Mouse (Mus musculus) midbrain, embryonic 12.5 days (tissue): ENCODE data around the gene Vill. TPM values are rescaled to one million over a fixed set of nuclear protein-coding genes. Genes with fewer than 3 reads are reported as not detected.

Source experiments
- ATAC-seq: fragments of 200-750 bp; cut with Nextera tagmentation; 2 replicates; pipeline ENCODE4 v1.8.0; 2017; ENCODE audit warnings: low read depth, moderate TSS enrichment, moderate library complexity; ENCODE audit not compliant: low FRiP score
- H3K27ac ChIP-seq: fragments of 300-500 bp; sonication (generic); replicated peaks from 2 replicates; pipeline ENCODE4 v1.5.1; 2016; ENCODE audit warnings: mild to moderate bottlenecking
- H3K27me3 ChIP-seq: fragments of 300-500 bp; sonication (generic); 2 replicates; pipeline ENCODE4 v1.6.1; 2016; ENCODE audit warnings: mild to moderate bottlenecking
- H3K36me3 ChIP-seq: fragments of 300-500 bp; sonication (generic); 2 replicates; pipeline ENCODE4 v1.6.1; 2016
- H3K4me1 ChIP-seq: fragments of 300-500 bp; sonication (generic); 2 replicates; pipeline ENCODE4 v1.6.1; 2016
- H3K4me2 ChIP-seq: fragments of 300-500 bp; sonication (generic); replicated peaks from 2 replicates; pipeline ENCODE4 v1.6.1; 2016; ENCODE audit warnings: mild to moderate bottlenecking, moderate library complexity
- H3K4me3 ChIP-seq: fragments of 300-500 bp; sonication (generic); 2 replicates; pipeline ENCODE4 v1.5.1; 2016; ENCODE audit warnings: mild to moderate bottlenecking
- H3K9ac ChIP-seq: fragments of 300-500 bp; sonication (generic); replicated peaks from 2 replicates; pipeline ENCODE4 v1.6.1; 2016; ENCODE audit warnings: mild to moderate bottlenecking, moderate library complexity
- H3K9me3 ChIP-seq: fragments of 300-500 bp; sonication (generic); 2 replicates; pipeline ENCODE4 v1.6.1; 2016; ENCODE audit warnings: mild to moderate bottlenecking
- WGBS: fragments of 180-500 bp; shearing (Covaris S2); methylation state at CpG from one replicate; pipeline ENCODE4 v1.1.7; 2016; 5-methylcytosine and 5-hydroxymethylcytosine counted together
- polyA plus RNA-seq: library from polyadenylated mRNA; unstranded; fragments of >200 nt; fragmentation: Nextera tagmentation; extraction: Ambion mirVana; gene quantifications from 2 replicates; pipeline ENCODE4 v1.2.1, GENCODE M21; 2016

Vill gene
- polyA plus RNA-seq, 1 experiment from 2014 or later = 9.1 TPM

GRCm38 (mm10) chr9:119087309-119087708, 34.7 kb downstream of the Vill start:
- no peak for ATAC-seq
- 0 out of 2 replicates have a peak, but pooled peaks cover 4% of the 10 kb centered on the region for H3K36me3 ChIP-seq
- H3K27ac ChIP-seq = no peak overlapping the region
- H3K27me3 ChIP-seq = peaks cover 46% of the 10 kb centered on the region
- H3K4me1 ChIP-seq = peaks cover 36% of the 10 kb centered on the region
- no peak overlapping the region; the same call in 1 of the 2 replicates for H3K4me3 ChIP-seq
- no peak overlapping the region for H3K9ac ChIP-seq
- H3K9me3 ChIP-seq = no peaks in the 10 kb centered on the region
- H3K4me2 ChIP-seq = 0 out of 2 replicates have a peak overlapping the region, but pooled peaks have one; percentile 44
- 89% methylated on average over 5 of the region's 5 CpGs for WGBS

DNA sequence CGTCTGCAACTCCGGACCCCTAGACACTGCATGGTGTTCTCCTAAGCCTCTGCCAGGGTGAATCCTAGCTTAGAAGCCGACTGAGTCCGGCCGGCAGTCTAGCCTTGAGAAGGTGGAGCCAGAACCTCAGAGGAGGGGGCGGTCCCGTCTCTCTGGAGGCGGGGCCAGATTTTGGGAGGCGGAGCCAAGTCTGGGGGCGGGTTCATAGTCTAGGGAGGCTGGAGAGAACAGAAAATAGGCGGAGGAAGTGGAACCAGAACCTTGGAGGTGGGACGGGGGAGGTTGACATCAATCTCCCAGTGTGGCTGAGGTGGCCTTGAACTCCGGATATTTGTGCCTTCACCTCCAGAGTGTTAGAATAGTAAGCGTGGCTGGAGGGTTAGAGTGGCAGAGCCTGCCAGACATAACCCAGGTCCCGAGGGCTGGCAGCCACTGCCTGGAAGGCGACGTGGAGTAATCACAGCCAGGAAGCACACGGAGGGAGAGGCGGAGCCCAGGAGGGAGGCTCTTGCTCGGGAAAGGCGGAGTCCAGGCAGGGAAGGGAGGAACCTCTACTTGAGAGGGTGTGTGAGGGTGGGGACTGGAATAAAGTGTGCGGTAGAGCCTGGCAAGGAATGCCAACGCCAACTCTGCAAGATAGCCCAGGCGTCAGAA, 35.7 kb downstream of the Vill start:
- H3K4me1 ChIP-seq = peaks cover 40% of the 10 kb centered on the region
- no peak overlapping the region for H3K9ac ChIP-seq
- H3K27me3 ChIP-seq = peaks cover 55% of the 10 kb centered on the region
- H3K9me3 ChIP-seq = no peaks in the 10 kb centered on the region
- ATAC-seq = peak; percentile 53
- no peak overlapping the region for H3K27ac ChIP-seq
- WGBS = under 1% methylated on average over 24 of the region's 24 CpGs
- 0 out of 2 replicates have a peak, but pooled peaks cover 4% of the 10 kb centered on the region for H3K36me3 ChIP-seq
- H3K4me2 ChIP-seq = peak overlapping the region; percentile 44
- H3K4me3 ChIP-seq = peak overlapping the region; percentile 24

DNA sequence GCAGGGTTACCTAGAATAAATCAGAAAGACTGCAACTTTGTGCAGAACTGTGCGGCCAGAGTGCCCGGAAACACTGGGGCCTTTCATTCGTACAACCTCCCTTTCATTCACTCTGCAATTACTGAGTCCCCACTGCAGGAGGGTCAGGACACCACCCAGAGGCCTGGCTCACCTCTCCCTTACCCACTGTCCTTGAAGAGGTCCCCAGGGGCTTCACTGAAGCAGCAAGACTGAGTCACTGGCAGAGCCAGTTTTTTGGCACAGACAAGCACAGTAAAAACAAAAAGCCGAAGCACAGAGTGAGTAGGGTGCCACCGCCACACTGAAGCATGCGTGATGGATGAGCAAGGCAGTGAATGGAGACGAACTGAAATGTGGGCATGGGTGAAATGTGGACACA, 36.9 kb downstream of the Vill start:
- H3K27me3 ChIP-seq = peaks cover 67% of the 10 kb centered on the region
- no peak for ATAC-seq

DNA sequence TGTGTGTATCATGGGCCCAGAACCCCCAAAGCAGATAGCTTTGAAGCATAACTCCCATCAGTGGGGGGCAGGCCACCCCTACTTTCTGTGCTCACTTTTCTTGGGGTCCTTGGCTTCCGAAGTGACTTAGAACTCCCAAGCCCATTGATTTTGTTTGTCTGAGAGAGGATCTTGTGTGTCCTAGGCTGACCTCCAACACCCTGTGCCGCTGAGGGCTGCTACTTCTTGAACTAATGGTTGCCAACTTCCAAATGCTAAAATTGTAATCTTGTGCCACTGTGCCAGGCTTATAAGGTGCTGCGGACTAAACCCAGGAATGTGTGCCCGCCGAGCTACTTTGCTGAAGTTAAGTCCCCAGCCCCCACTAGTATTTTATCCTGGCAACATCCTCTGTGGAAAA, 37.9 kb downstream of the Vill start:
- Histone ChIP-seq H3K9ac (no peak overlapping the region), H3K27ac (no peak overlapping the region), H3K27me3 (peaks cover 77% of the 10 kb centered on the region), H3K4me2 (no peak overlapping the region), H3K9me3 (no peaks in the 10 kb centered on the region), H3K4me3 (no peak overlapping the region), H3K4me1 (peaks cover 44% of the 10 kb centered on the region), H3K36me3 (no peaks in the 10 kb centered on the region)
- 91% methylated on average over 5 of the region's 5 CpGs for WGBS
- ATAC-seq = no peak

More for the DNA sequence above, 36.9 kb downstream of the Vill start:
- H3K4me3 ChIP-seq = no peak overlapping the region
- H3K9me3 ChIP-seq = no peaks in the 10 kb centered on the region
- 75% methylated on average over 7 of the region's 7 CpGs for WGBS
- H3K27ac ChIP-seq = no peak overlapping the region
- no peaks in the 10 kb centered on the region for H3K36me3 ChIP-seq
- no peak overlapping the region for H3K9ac ChIP-seq
- H3K4me1 ChIP-seq = peaks cover 44% of the 10 kb centered on the region
- H3K4me2 ChIP-seq = no peak overlapping the region

- 62% methylated on average over 12 of the region's 12 CpGs for WGBS
These were observed 39.2 kb downstream of the Vill start for GRCm38 (mm10) chr9:119091581-119092310.

GRCm38 (mm10) chr9:119092473-119093418, 40.2 kb downstream of the Vill start:
- no peak for ATAC-seq
- Histone ChIP-seq H3K4me1 (peaks cover 32% of the 10 kb centered on the region), H3K36me3 (no peaks in the 10 kb centered on the region), H3K9ac (peak overlapping the region; percentile 64), H3K4me3 (peak overlapping the region; percentile 55), H3K9me3 (no peaks in the 10 kb centered on the region), H3K4me2 (peak overlapping the region; percentile 70), H3K27me3 (peaks cover 69% of the 10 kb centered on the region), H3K27ac (no peak overlapping the region)
- WGBS = 2% methylated on average over 45 of the region's 45 CpGs

More at GRCm38 (mm10) chr9:119091581-119092310, 39.2 kb downstream of the Vill start:
- no peak overlapping the region for H3K9ac ChIP-seq
- no peaks in the 10 kb centered on the region for H3K36me3 ChIP-seq
- no peak overlapping the region for H3K27ac ChIP-seq
- no peaks in the 10 kb centered on the region for H3K9me3 ChIP-seq
- peak overlapping the region; percentile 55 for H3K4me3 ChIP-seq
- peaks cover 78% of the 10 kb centered on the region for H3K27me3 ChIP-seq
- ATAC-seq = no peak
- H3K4me2 ChIP-seq = peak overlapping the region; percentile 70
- H3K4me1 ChIP-seq = peaks cover 33% of the 10 kb centered on the region

GRCm38 (mm10) chr9:119093419-119094295, 41.1 kb downstream of the Vill start, which contains the start of gene Plcd1:
TSS of gene Plcd1 (minus strand) at chr9:119093502.
- 9% methylated on average over 45 of the region's 45 CpGs for WGBS
- ATAC-seq = peak; percentile 75
- Histone ChIP-seq H3K9me3 (no peaks in the 10 kb centered on the region), H3K9ac (peak within 1 kb of the TSS; percentile 64), H3K27me3 (peaks cover 60% of the 10 kb centered on the region), H3K27ac (no peak within 1 kb of the TSS), H3K36me3 (no peaks in the 10 kb centered on the region), H3K4me1 (peaks cover 24% of the 10 kb centered on the region), H3K4me3 (peak within 1 kb of the TSS; percentile 55), H3K4me2 (peak within 1 kb of the TSS; percentile 70)

GRCm38 (mm10) chr9:119094462-119095109, 42.0 kb downstream of the Vill start:
- peaks cover 23% of the 10 kb centered on the region for H3K4me1 ChIP-seq
- no peak overlapping the region for H3K4me2 ChIP-seq
- H3K9me3 ChIP-seq = no peaks in the 10 kb centered on the region
- peaks cover 56% of the 10 kb centered on the region for H3K27me3 ChIP-seq
- no peaks in the 10 kb centered on the region for H3K36me3 ChIP-seq
- no peak overlapping the region for H3K9ac ChIP-seq
- H3K27ac ChIP-seq = no peak overlapping the region
- ATAC-seq = no peak
- WGBS = 72% methylated on average over 13 of the region's 13 CpGs
- no peak overlapping the region for H3K4me3 ChIP-seq

DNA sequence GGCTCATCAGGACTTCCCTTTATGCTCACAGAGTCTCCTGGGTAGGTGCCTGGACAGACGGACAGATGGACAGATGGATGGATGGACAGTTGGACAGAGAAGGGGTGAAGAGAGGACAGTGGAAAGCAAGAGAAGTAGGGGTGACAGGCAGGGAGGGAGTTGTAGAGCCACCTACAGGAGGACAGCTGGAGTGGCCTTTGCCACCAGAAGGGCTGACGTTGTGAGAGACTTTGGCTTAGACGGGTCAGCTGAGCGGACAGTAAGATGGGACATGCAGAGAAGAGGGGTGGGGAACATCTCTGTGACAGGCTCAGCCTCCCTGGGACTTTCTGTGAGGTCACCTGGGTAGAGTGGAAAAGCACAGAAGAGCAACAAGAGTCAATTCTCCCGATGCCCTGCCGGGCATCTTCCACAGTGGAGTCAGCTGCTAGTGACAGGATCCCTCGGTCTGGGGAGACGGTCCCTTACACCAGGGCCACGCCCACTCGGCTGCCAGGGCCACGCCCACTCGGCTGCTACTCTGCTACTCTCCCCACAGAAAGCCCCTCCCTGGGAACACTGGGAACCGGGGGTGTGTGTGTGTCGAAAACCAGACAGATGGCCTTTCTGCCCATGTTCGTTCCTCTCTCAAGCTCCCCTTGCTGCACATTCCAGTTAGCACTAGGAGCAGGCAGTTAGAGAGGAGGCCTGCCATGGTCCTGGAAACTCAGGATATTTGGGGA, 47.8 kb downstream of the Vill start:
- H3K9me3 ChIP-seq = no peaks in the 10 kb centered on the region
- no peak overlapping the region for H3K27ac ChIP-seq
- H3K4me1 ChIP-seq = 0 out of 2 replicates have a peak, but pooled peaks cover 4% of the 10 kb centered on the region
- H3K4me3 ChIP-seq = no peak overlapping the region
- no peak overlapping the region for H3K9ac ChIP-seq
- no peaks in the 10 kb centered on the region for H3K36me3 ChIP-seq
- H3K4me2 ChIP-seq = no peak overlapping the region
- peaks cover 16% of the 10 kb centered on the region for H3K27me3 ChIP-seq
- 20% methylated on average over 15 of the region's 15 CpGs for WGBS
- ATAC-seq = no peak
